Mouse (Mus musculus) lung, embryonic 15.5 days (tissue): ENCODE measurements at regions not wholly inside any gene's neighbourhood (a gene's known extent, or its start where the extent isn't known, plus 50 kb on each side); places are given as distances from the start of the nearest gene placed in this dataset.
"Not testable (repeated sequence)": the region's sequence is repeated elsewhere in the genome, so short reads cannot be mapped to it uniquely, and the experiment has no call there.

Experiments
- ATAC-seq: fragments of 200-750 bp; cut with Nextera tagmentation; 2 replicates; pipeline ENCODE4 v1.8.0; 2017; ENCODE audit warnings: moderate number of reproducible peaks, borderline replicate concordance; ENCODE audit not compliant: low FRiP score, low TSS enrichment; ENCODE audit errors: extremely low read depth
- H3K27ac ChIP-seq: fragments of 300-500 bp; sonication (generic); 2 replicates; pipeline ENCODE4 v1.5.1; 2015; ENCODE audit warnings: moderate library complexity, mild to moderate bottlenecking, inconsistent platforms
- H3K27me3 ChIP-seq: fragments of 300-500 bp; sonication (generic); 2 replicates; pipeline ENCODE4 v1.6.1; 2015; ENCODE audit warnings: inconsistent platforms
- H3K36me3 ChIP-seq: fragments of 300-500 bp; sonication (generic); 2 replicates; pipeline ENCODE4 v1.6.1; 2015; ENCODE audit warnings: inconsistent platforms
- H3K4me1 ChIP-seq: fragments of 300-500 bp; sonication (generic); 2 replicates; pipeline ENCODE4 v1.6.1; 2015; ENCODE audit warnings: inconsistent platforms
- H3K4me2 ChIP-seq: fragments of 300-500 bp; sonication (generic); 2 replicates; pipeline ENCODE4 v1.6.1; 2015; ENCODE audit warnings: inconsistent platforms, mild to moderate bottlenecking, moderate library complexity
- H3K4me3 ChIP-seq: fragments of 300-500 bp; sonication (generic); 2 replicates; pipeline ENCODE4 v1.5.1; 2015; ENCODE audit warnings: mild to moderate bottlenecking, inconsistent platforms
- H3K9ac ChIP-seq: fragments of 300-500 bp; sonication (generic); 2 replicates; pipeline ENCODE4 v1.6.1; 2015; ENCODE audit warnings: inconsistent platforms
- H3K9me3 ChIP-seq: fragments of 300-500 bp; sonication (generic); 2 replicates; pipeline ENCODE4 v1.6.1; 2016; ENCODE audit warnings: inconsistent platforms
- WGBS: fragments of 180-500 bp; shearing (Covaris S2); methylation state at CpG from one replicate; pipeline ENCODE4 v1.1.7; 2015; 5-methylcytosine and 5-hydroxymethylcytosine counted together

DNA sequence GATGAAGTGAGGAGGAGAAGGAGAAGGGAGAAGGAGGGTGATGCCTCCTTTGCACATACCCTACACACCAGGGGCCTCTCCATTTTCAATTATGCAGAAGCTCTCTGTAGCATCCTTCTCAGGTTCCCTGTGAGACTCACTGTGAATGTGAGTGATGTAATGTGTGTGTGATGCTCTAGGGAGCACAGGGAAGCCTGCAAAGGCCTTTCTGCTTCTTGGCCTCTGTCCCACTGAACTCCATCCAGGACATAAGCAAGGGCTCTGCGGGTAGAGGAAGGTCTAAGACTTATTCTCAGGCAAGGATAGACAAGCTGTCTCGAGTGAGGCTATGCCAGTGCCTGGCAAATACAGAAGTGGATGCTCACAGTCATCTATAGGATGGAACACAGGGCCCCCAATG is 73.0 kb upstream of the Slc1a3 start:
- Histone ChIP-seq H3K4me3 (no peak overlapping the region), H3K27ac (no peak overlapping the region), H3K4me2 (no peak overlapping the region), H3K27me3 (no peaks in the 10 kb centered on the region), H3K9ac (no peak overlapping the region), H3K4me1 (no peaks in the 10 kb centered on the region), H3K9me3 (no peaks in the 10 kb centered on the region), H3K36me3 (no peaks in the 10 kb centered on the region)
- 83% methylated on average over 2 of the region's 2 CpGs for WGBS
- ATAC-seq, result no peak

DNA sequence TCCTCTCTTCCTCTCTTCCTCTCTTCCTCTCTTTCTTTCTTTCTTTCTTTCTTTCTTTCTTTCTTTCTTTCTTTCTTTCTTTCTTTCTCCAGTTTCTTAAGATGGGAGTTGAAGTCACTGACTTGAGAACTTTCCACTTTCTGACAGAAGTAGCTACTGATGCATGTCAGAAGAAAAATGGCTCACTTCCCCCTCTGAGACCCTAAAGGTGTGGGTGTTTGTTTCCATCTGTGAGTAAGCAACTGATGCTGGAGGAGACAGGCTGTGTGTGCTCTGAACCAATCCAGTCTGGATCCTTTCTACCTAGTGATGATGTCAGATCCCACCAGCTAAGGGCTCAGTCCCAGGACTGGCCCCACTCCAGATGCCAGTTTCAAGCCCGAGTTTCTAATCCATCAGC is 72.5 kb upstream of the Slc1a3 start:
- Histone ChIP-seq H3K9me3 (no peaks in the 10 kb centered on the region), H3K4me1 (no peaks in the 10 kb centered on the region), H3K27me3 (no peaks in the 10 kb centered on the region), H3K36me3 (no peaks in the 10 kb centered on the region), H3K9ac (no peak overlapping the region), H3K27ac (no peak overlapping the region), H3K4me2 (no peak overlapping the region), H3K4me3 (no peak overlapping the region)
- WGBS, result 41% methylated on average over 1 of the region's 1 CpGs
- no peak for ATAC-seq

DNA sequence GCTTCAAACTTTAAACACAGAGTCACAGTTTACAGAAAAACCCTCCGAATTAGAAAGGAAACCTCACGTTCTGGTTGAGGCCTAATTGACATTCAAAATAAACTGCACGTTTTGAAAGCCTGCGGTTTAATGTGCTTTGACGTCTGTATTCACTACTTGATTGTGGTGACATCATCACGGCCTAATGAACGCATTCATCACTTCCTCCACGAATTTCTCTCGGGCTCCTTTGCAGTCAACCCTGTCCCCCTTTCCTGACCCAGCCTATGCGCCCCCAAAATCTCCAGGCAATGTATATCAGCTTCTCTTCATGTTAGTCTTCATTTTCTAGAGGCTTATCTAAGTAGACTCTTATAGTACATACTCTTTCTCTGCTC is 71.6 kb upstream of the Slc1a3 start:
- no peaks in the 10 kb centered on the region for H3K36me3 ChIP-seq
- H3K27me3 ChIP-seq, result no peaks in the 10 kb centered on the region
- H3K9me3 ChIP-seq, result no peaks in the 10 kb centered on the region
- no peak overlapping the region for H3K27ac ChIP-seq
- H3K4me2 ChIP-seq, result no peak overlapping the region
- 77% methylated on average over 10 of the region's 10 CpGs for WGBS
- no peak overlapping the region for H3K4me3 ChIP-seq
- no peaks in the 10 kb centered on the region for H3K4me1 ChIP-seq
- ATAC-seq, result no peak
- no peak overlapping the region for H3K9ac ChIP-seq

DNA sequence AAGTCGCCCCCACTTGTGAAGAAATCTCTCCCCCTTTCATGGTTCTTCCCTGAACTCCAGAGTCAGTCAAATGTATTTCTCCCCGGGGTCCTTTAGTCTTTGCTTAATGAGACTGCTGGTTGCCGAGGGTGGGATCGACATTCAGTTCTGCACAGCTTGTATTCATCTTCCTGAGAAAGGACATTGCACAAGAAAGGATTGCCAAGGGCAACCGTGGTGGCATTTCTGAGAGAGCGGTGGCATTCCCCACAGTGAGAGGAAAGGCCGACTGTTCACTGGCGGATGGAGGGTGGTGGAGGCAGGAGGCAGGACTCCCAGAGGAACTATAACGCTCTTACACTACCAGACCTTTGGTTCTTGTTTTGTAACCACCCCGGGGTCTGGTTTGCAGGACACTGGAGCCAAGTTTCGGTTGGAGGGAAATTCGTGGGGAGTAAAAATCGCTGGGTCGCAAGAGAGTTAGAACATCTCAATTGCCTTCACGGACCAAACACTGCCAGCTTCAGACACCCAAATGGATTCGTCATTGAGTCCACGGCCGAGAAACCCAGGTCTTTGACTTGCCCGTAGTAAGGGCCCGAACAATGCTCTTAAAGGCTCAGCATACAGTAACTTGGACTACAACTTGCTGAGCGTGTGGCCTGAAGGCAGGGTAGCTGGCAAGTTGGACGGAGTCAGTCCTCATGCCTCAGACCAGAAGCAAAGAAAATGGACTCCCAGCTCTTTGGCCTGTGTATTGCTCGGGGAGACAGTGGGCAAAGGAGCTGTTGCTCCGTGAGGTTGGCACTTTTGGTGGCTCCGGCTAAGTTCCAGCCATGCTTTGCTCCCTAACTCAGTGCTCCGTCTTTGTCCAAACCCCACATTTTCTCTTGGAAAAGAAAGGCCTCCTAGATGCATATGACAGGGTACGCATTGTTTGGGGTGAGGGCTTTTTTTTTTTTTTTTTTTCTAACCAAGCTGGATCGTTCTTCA is 70.9 kb upstream of the Slc1a3 start:
- Histone ChIP-seq H3K27me3 (no peaks in the 10 kb centered on the region), H3K9me3 (no peaks in the 10 kb centered on the region), H3K4me3 (no peak overlapping the region), H3K4me1 (no peaks in the 10 kb centered on the region), H3K4me2 (no peak overlapping the region), H3K9ac (no peak overlapping the region), H3K36me3 (no peaks in the 10 kb centered on the region), H3K27ac (no peak overlapping the region)
- 92% methylated on average over 28 of the region's 28 CpGs for WGBS
- no peak for ATAC-seq

DNA sequence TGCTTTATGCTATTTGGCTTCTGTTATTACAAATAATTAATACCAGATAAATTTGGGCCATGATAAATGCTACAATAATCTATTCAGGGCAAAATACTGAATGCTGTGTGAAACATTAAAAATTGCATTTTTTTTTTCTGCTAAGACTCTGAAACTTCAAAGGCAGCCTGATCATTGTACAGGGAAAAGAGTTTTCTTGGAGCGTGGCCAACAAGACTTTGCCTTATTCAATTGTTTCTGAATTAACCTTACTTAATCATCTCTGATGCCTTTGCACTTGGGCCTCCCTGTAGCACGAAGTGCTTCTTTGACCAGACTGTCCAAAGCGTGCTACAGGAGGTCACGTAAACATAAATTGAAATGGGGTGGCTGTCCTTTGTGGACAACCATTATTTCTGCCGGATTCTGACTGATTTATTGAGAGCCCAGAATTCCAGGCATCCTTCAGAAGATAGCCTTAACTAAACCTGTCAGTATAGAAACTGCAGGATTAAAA is 69.9 kb upstream of the Slc1a3 start:
- no peak for ATAC-seq
- 43% methylated on average over 5 of the region's 5 CpGs for WGBS
- H3K4me1 ChIP-seq, result no peaks in the 10 kb centered on the region
- no peak overlapping the region for H3K4me3 ChIP-seq
- H3K36me3 ChIP-seq, result no peaks in the 10 kb centered on the region
- no peak overlapping the region for H3K9ac ChIP-seq
- no peaks in the 10 kb centered on the region for H3K27me3 ChIP-seq
- no peaks in the 10 kb centered on the region for H3K9me3 ChIP-seq
- H3K4me2 ChIP-seq, result no peak overlapping the region
- H3K27ac ChIP-seq, result no peak overlapping the region

DNA sequence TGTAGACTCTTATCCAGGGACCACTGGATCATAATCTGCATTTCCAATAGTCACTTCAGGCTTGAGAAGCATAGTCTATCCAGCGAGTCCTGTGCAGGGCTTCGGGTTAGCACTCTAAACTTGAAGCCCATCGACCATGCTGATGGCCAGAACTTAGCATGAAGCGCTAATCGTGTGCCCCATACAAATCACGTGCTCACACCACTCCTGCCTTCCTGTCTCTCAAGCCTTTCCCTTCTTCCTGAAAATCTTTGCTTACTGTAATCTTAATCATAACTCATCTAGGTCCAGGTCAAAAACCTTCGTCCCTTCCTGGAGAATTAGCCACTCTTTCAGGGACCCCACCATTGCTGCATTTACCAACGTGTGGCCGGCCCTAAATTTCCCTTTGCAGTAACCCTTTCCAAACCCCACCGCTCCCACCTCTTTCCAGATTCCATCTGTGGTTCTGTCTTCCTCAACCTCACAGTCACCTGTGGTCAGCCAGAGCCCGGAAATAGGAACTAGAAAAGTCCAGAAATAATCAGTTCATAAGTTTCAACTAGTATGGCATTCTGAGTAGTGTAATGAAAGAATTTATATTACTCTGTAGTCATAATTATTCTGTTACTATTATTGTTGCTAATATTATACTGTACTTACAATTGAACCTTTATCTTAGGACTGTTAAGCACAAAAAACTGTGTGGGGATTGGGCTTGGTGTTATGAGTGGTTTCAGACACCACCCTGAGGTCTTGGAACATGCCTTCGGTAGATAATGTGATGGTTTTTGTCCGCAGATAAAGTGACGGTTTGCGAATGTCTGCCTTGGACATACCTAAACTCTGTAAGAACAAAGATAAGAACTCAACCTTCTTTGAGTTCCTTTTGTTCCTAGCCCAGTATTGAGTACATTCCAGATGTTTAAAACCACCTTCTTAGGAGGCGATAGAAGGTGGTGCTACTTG is 57.3 kb upstream of the Slc1a3 start:
- no peak overlapping the region for H3K4me3 ChIP-seq
- no peak overlapping the region for H3K27ac ChIP-seq
- 78% methylated on average over 16 of the region's 16 CpGs for WGBS
- no peaks in the 10 kb centered on the region for H3K27me3 ChIP-seq
- H3K4me1 ChIP-seq, result no peaks in the 10 kb centered on the region
- no peak overlapping the region for H3K4me2 ChIP-seq
- H3K9me3 ChIP-seq, result no peaks in the 10 kb centered on the region
- ATAC-seq, result no peak
- H3K36me3 ChIP-seq, result no peaks in the 10 kb centered on the region
- H3K9ac ChIP-seq, result no peak overlapping the region

DNA sequence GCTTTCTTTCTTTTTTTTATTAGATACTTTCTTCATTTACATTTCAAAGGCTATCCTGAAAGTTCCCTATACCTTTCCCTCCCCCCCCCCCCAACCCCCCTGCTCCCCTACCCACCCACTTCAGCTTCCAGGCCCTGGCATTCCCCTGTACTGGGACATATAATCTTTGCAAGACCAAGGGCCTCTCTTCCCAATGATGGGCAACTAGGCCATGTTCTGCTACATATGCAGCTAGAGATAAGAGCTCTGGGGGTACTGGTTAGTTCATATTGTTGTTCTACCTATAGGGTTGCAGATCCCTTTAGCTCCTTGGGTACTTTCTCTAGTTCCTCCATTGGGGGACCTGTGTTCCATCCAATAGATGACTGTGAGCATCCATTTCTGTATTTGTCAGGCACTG is 55.6 kb upstream of the Slc1a3 start:
- not testable (repeated sequence) for H3K27me3 ChIP-seq, H3K36me3 ChIP-seq, H3K9me3 ChIP-seq, H3K27ac ChIP-seq, H3K4me1 ChIP-seq, H3K4me2 ChIP-seq, ATAC-seq, H3K4me3 ChIP-seq, H3K9ac ChIP-seq

DNA sequence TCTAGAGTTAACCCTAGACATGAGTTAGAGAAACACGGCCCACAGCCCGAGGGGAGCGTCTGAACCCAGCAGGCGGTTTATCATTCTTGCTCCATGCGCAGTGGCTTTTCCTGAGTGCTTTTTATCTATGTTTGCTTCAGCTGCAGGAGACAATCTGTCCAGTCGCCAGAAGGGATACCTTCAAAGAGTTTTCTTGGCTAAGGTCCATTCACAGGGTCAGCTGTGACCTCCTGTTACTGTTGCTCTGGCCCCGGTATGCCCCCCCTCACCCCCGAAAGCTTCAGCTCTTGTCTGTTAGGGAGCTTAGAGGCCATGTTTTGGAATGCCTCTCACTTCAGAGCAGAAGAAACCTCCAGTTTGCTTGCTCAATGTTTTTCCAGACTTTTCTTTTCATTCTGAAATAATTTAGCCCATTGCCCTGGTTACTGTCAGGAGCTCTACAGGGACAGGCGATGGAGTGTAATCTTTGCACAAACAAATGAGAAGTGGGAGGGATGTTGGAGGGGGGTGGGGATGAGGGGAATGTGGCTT is 51.2 kb upstream of the Slc1a3 start:
- peak; percentile 67; the same call in 1 of the 2 replicates for ATAC-seq
- H3K9me3 ChIP-seq, result no peaks in the 10 kb centered on the region
- no peak overlapping the region for H3K27ac ChIP-seq
- 5% methylated on average over 9 of the region's 9 CpGs for WGBS
- 0 out of 2 replicates have a peak overlapping the region, but pooled peaks have one; percentile 6 for H3K4me2 ChIP-seq
- H3K4me3 ChIP-seq, result no peak overlapping the region
- H3K27me3 ChIP-seq, result no peaks in the 10 kb centered on the region
- H3K9ac ChIP-seq, result no peak overlapping the region
- no peaks in the 10 kb centered on the region; the same call in 1 of the 2 replicates for H3K4me1 ChIP-seq
- no peaks in the 10 kb centered on the region for H3K36me3 ChIP-seq

DNA sequence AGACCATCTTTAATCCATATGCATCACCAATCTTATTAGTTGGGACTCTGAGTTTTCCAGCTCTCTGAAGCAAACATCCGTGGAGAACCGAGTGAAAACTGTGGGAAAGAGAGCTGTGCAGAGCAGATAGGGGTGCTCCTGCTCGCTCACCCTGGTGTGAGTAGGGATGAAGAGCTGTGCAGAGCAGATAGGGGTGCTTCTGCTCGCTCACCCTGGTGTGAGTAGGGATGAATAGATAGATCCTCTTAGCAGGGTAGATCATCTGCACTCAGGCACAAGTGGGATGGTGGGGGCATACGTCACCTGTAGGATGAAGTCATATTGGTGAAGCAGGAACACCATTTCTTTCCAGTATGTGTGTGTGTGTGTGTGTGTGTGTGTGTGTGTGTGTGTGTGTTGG is 50.6 kb upstream of the Slc1a3 start:
- no peaks in the 10 kb centered on the region for H3K36me3 ChIP-seq
- no peak for ATAC-seq
- no peaks in the 10 kb centered on the region for H3K27me3 ChIP-seq
- H3K9ac ChIP-seq, result no peak overlapping the region
- no peak overlapping the region for H3K27ac ChIP-seq
- no peaks in the 10 kb centered on the region for H3K9me3 ChIP-seq
- no peaks in the 10 kb centered on the region; the same call in 1 of the 2 replicates for H3K4me1 ChIP-seq
- no peak overlapping the region for H3K4me2 ChIP-seq
- H3K4me3 ChIP-seq, result no peak overlapping the region
- WGBS, result 82% methylated on average over 5 of the region's 5 CpGs
